Comparison of ENCODE assay signal across 17 mouse cellular contexts in the genomic region with DNA sequence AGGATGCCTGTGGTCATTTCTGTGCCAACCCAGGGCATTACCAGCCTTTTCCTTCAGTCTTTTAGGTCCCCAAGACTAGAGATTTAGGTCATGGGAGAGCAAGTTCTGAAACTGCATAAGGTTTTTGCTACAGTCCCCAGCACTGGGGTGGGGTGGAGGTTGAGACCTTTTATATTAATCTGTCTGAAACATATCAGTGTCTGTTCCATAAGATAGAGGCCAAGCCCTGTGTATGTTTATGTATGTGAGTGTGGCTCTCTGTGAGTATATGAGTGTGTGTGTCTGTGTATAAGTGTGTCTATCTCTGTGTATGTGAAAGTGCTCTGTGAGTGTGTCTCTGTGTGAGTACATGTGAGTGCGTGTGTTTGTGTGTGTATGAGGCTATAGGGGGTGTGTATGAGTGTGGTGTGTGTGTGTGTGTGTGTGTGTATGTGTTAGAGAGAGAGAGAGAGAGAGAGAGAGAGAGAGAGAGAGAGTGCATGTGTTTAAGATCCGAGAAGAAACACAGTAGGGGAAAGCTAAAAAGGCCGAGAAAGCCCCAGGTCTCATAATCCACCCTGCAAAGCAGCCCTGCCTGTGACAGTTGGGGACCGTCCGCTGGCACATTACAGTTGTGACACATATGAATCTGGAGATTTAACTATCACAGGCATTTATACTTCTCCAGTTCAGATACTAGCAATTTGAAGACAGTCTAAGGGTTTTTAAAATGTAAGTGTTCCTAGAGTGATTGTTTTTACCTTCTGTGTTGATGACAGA. TPM values are rescaled to one million over a fixed set of nuclear protein-coding genes. Genes with fewer than 3 reads are reported as not detected.
A peak's percentile ranks its signal among the peaks of the same experiment; 100 is the strongest.
DNase-seq lines count a peak whose midpoint lies in the region; ATAC-seq and TF ChIP-seq lines count a peak whose summit lies in the region.
"Had no signal": no experiment of that assay in that cellular context is flagged by ENCODE, and none has a peak within 500 bp of the region (broad histone marks: within the 10 kb centered on the region; RNA-seq: fewer than 3 reads in every experiment).

No protein-coding gene starts in this region.

- H3K27ac ChIP-seq in heart, embryonic 12.5 days (ENCODE audit: poor library complexity, severe bottlenecking), result no peak overlapping the region
- H3K27ac ChIP-seq in stomach, embryonic 14.5 days (ENCODE audit: low read length), result no peak overlapping the region
- H3K27ac ChIP-seq in stomach, postnatal 0 days (replicated peaks), result no peak overlapping the region
- peak overlapping the region; percentile 98 for H3K27ac ChIP-seq in liver, embryonic 15.5 days (replicated peaks)
- H3K27ac ChIP-seq in hindbrain, postnatal 0 days, result no peak overlapping the region
- H3K27ac ChIP-seq: embryonic facial prominence, embryonic 12.5 days; midbrain, embryonic 12.5 days had no signal

- H3K4me1 ChIP-seq in heart, embryonic 12.5 days (replicated peaks), result peaks cover 14% of the 10 kb centered on the region
- peaks cover 22% of the 10 kb centered on the region for H3K4me1 ChIP-seq in stomach, embryonic 14.5 days (ENCODE audit: control insufficient read depth, insufficient read depth, low read length)
- peaks cover 7% of the 10 kb centered on the region; the same call in 1 of the 2 replicates for H3K4me1 ChIP-seq in stomach, postnatal 0 days (replicated peaks; ENCODE audit: control insufficient read depth, insufficient read depth)
- peaks cover 86% of the 10 kb centered on the region for H3K4me1 ChIP-seq in liver, embryonic 15.5 days (replicated peaks)
- no peaks in the 10 kb centered on the region for H3K4me1 ChIP-seq in hindbrain, postnatal 0 days (ENCODE audit: insufficient read depth, low read length)
- H3K4me1 ChIP-seq: embryonic facial prominence, embryonic 12.5 days had no signal

- H3K27me3 ChIP-seq in heart, embryonic 12.5 days (replicated peaks), result no peaks in the 10 kb centered on the region
- H3K27me3 ChIP-seq in stomach, embryonic 14.5 days (ENCODE audit: control insufficient read depth, insufficient read depth, low read length), result no peaks in the 10 kb centered on the region
- no peaks in the 10 kb centered on the region for H3K27me3 ChIP-seq in stomach, postnatal 0 days (ENCODE audit: control insufficient read depth, insufficient read depth, low read length)
- H3K27me3 ChIP-seq in liver, embryonic 15.5 days, result no peaks in the 10 kb centered on the region
- H3K27me3 ChIP-seq in hindbrain, postnatal 0 days (ENCODE audit: insufficient read depth, low read length), result no peaks in the 10 kb centered on the region
- H3K27me3 ChIP-seq: embryonic facial prominence, embryonic 12.5 days; midbrain, embryonic 12.5 days had no signal

- DNase-seq in heart, postnatal 10 days, result no peak
- DNase-seq in stomach, postnatal 0 days (ENCODE audit: low spot score), result no peak
- DNase-seq in frontal cortex, postnatal 25 days (ENCODE audit: low spot score in 2 of 2), result no peak
- DNase-seq in hindbrain, postnatal 0 days (ENCODE audit: low spot score), result no peak
- DNase-seq in adrenal gland, postnatal 4 days (ENCODE audit: low spot score in 2 of 2), result no peak
- DNase-seq: adrenal gland, adult 2 months; cerebellum, postnatal 36 days; gastrocnemius, postnatal 14 days; kidney, adult 8-10 months; thymus, postnatal 4 days had no signal

- no peaks in the 10 kb centered on the region for H3K36me3 ChIP-seq in heart, embryonic 12.5 days
- no peaks in the 10 kb centered on the region for H3K36me3 ChIP-seq in stomach, embryonic 14.5 days (ENCODE audit: control insufficient read depth, insufficient read depth, low read length)
- no peaks in the 10 kb centered on the region for H3K36me3 ChIP-seq in stomach, postnatal 0 days (ENCODE audit: control insufficient read depth, insufficient read depth, low read length)
- no peaks in the 10 kb centered on the region for H3K36me3 ChIP-seq in liver, embryonic 15.5 days (replicated peaks)
- no peaks in the 10 kb centered on the region for H3K36me3 ChIP-seq in hindbrain, postnatal 0 days (ENCODE audit: insufficient read depth, low read length)
- H3K36me3 ChIP-seq: embryonic facial prominence, embryonic 12.5 days; midbrain, embryonic 12.5 days had no signal

- no peak overlapping the region for H3K4me3 ChIP-seq in heart, embryonic 12.5 days
- no peak overlapping the region for H3K4me3 ChIP-seq in stomach, embryonic 14.5 days (ENCODE audit: low read depth, low read length)
- no peak overlapping the region for H3K4me3 ChIP-seq in stomach, postnatal 0 days (ENCODE audit: low read depth, low read length)
- H3K4me3 ChIP-seq in liver, embryonic 15.5 days (replicated peaks), result peak overlapping the region; percentile 26
- no peak overlapping the region for H3K4me3 ChIP-seq in hindbrain, postnatal 0 days (ENCODE audit: low read length)
- H3K4me3 ChIP-seq: embryonic facial prominence, embryonic 12.5 days; midbrain, embryonic 12.5 days; myocyte had no signal

- H3K9me3 ChIP-seq in heart, embryonic 12.5 days (replicated peaks), result no peaks in the 10 kb centered on the region
- no peaks in the 10 kb centered on the region for H3K9me3 ChIP-seq in stomach, embryonic 14.5 days (ENCODE audit: control insufficient read depth, low read depth, low read length)
- H3K9me3 ChIP-seq in stomach, postnatal 0 days (ENCODE audit: control insufficient read depth, low read length), result no peaks in the 10 kb centered on the region
- H3K9me3 ChIP-seq in liver, embryonic 15.5 days (replicated peaks), result no peaks in the 10 kb centered on the region
- no peaks in the 10 kb centered on the region for H3K9me3 ChIP-seq in hindbrain, postnatal 0 days (ENCODE audit: low read length)
- H3K9me3 ChIP-seq: embryonic facial prominence, embryonic 12.5 days; midbrain, embryonic 12.5 days had no signal

- no peak for TF ChIP-seq EP300 in stomach, postnatal 0 days (optimal IDR thresholded peaks at IDR 0.05)

- intact Hi-C loops in heart, postnatal 10 days (cut with DNase I), result no loop called here

- peak; percentile 45; the same call in 1 of the 2 replicates for ATAC-seq in heart, embryonic 12.5 days (ENCODE audit: insufficient number of reproducible peaks, low FRiP score)
- ATAC-seq in stomach, embryonic 14.5 days (ENCODE audit: insufficient number of reproducible peaks, insufficient read depth, low FRiP score, low read depth), result peak; percentile 80; the same call in 1 of the 2 replicates
- ATAC-seq in stomach, postnatal 0 days (ENCODE audit: low FRiP score, low TSS enrichment), result no peak
- peak; percentile 93 for ATAC-seq in liver, embryonic 15.5 days (ENCODE audit: insufficient read depth)
- ATAC-seq in hindbrain, postnatal 0 days, result no peak
- ATAC-seq: forebrain, embryonic 14.5 days had no signal

- no peak overlapping the region for H3K4me2 ChIP-seq in heart, embryonic 12.5 days
- H3K4me2 ChIP-seq in stomach, embryonic 14.5 days (replicated peaks; ENCODE audit: low read depth, low read length), result no peak overlapping the region
- no peak overlapping the region for H3K4me2 ChIP-seq in stomach, postnatal 0 days (replicated peaks; ENCODE audit: low read depth)
- H3K4me2 ChIP-seq in liver, embryonic 15.5 days, result peak overlapping the region; percentile 65
- no peak overlapping the region for H3K4me2 ChIP-seq in hindbrain, postnatal 0 days (ENCODE audit: low read depth, low read length)
- H3K4me2 ChIP-seq: embryonic facial prominence, embryonic 12.5 days; midbrain, embryonic 12.5 days had no signal

- 72% methylated on average over 5 of the region's 5 CpGs for WGBS in heart, embryonic 12.5 days
- WGBS in stomach, embryonic 14.5 days, result 86% methylated on average over 5 of the region's 5 CpGs
- WGBS in stomach, postnatal 0 days, result 81% methylated on average over 5 of the region's 5 CpGs
- 64% methylated on average over 5 of the region's 5 CpGs for WGBS in liver, embryonic 15.5 days (ENCODE audit: insufficient replicate concordance)
- WGBS in hindbrain, postnatal 0 days, result 72% methylated on average over 5 of the region's 5 CpGs

- H3K9ac ChIP-seq in heart, embryonic 12.5 days, result no peak overlapping the region
- H3K9ac ChIP-seq in stomach, embryonic 14.5 days (replicated peaks; ENCODE audit: low read depth, low read length), result no peak overlapping the region
- H3K9ac ChIP-seq in stomach, postnatal 0 days (ENCODE audit: low read length), result no peak overlapping the region
- peak overlapping the region; percentile 44 for H3K9ac ChIP-seq in liver, embryonic 15.5 days
- no peak overlapping the region for H3K9ac ChIP-seq in hindbrain, postnatal 0 days (replicated peaks; ENCODE audit: low read length)
- H3K9ac ChIP-seq: embryonic facial prominence, embryonic 12.5 days; midbrain, embryonic 12.5 days had no signal

- TF ChIP-seq CTCF in stomach, postnatal 0 days (IDR thresholded peaks at IDR 0.05; ENCODE audit: low read depth), result no peak
- TF ChIP-seq CTCF in hindbrain, postnatal 0 days (IDR thresholded peaks at IDR 0.05; ENCODE audit: low read depth), result no peak

RNA-seq across cellular contexts. Expression of gene Plpp1, which starts 54.5 kb away (rescaled TPM):
- polyA plus RNA-seq in heart, embryonic 12.5 days (2016; fragmentation: Nextera tagmentation; extraction: Ambion mirVana), result 46.9 and 49.0 TPM in 2 replicates
- 10 to 100 TPM; 89.0 to 90.0 TPM for total RNA-seq in heart, postnatal 10 days (2021)
- 97.1 and 98.9 TPM in 2 replicates for polyA plus RNA-seq in stomach, embryonic 14.5 days (2014; fragmentation: Nextera tagmentation; extraction: Ambion mirVana)
- polyA plus RNA-seq in stomach, postnatal 0 days (2015; fragmentation: Nextera tagmentation; extraction: Ambion mirVana), result 126 and 137 TPM in 2 replicates
- 42.1 and 45.6 TPM in 2 replicates for polyA plus RNA-seq in liver, embryonic 15.5 days (2015; fragmentation: Nextera tagmentation; extraction: Ambion mirVana)
- total RNA-seq in hindbrain, postnatal 0 days (2014; rRNA removed), result 54.0 and 64.4 TPM in 2 replicates
- 88.1 and 89.7 TPM in 2 replicates for polyA plus RNA-seq in hindbrain, postnatal 0 days (2015; fragmentation: Nextera tagmentation; extraction: Ambion mirVana)
- total RNA-seq in adrenal gland, postnatal 4 days (2021), result 100 to 1,000 TPM; 194 to 213 TPM

Comparison
In these comparisons a context has a peak if more than half of its experiments do, and no peak if none do; other contexts are left out.
1. ATAC-seq: peak in heart, embryonic 12.5 days (single experiment), stomach, embryonic 14.5 days (single experiment) and liver, embryonic 15.5 days (single experiment); none in stomach, postnatal 0 days (single experiment) and hindbrain, postnatal 0 days (single experiment).